Mouse (Mus musculus): Measurements from ENCODE around the gene Olfr1284. TPM values are rescaled to one million over a fixed set of nuclear protein-coding genes. Genes with fewer than 3 reads are reported as not detected.

The Olfr1284 gene
- total and polyA plus RNA-seq, 3 experiments: not detected

DNA sequence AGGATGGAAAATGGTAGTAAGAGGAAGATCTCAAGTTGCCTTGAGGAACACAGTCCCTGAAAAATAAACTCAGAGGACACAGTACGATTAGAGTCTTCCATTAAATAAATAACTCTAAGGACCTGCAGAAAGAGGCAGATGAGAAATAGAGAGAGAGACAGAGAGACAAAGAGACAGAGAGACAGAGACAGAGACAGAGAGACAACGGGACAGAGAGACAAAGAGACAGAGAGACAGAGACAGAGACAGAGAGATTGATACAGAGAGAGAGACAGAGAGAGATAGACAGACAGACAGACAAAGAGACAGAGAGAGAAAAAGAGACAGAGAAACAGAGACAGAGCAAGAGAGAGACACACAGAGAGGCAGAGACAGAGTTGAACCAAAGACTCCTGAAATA lies 39.3 kb upstream of the Olfr1284 start, which contains the start of gene Olfr1282:
Olfr1282 (minus strand) TSS at position 101 of the 400 bp plus-strand sequence.
- Histone ChIP-seq H3K9me3 (replicated peaks; ENCODE audit: low read length) (peaks cover 3% of the 10 kb centered on the region), H3K27ac (ENCODE audit: insufficient read depth, low read depth) (no peak within 1 kb of the TSS), H3K79me2 (replicated peaks; ENCODE audit: control insufficient read depth, extremely low read depth, insufficient read depth, poor library complexity, severe bottlenecking) (no peaks in the 10 kb centered on the region), H3K4me1 (ENCODE audit: control insufficient read depth in 1 of 2, insufficient read depth in 2 of 2) (no peaks in the 10 kb centered on the region), H3K27me3 (replicated peaks) (no peaks in the 10 kb centered on the region), H3K4me2 (ENCODE audit: insufficient read depth, low read depth, poor library complexity, severe bottlenecking) (no peak within 1 kb of the TSS), H3K4me3 (replicated peaks in 1 of 3; ENCODE audit: low read depth in 2 of 3, low read length in 2 of 3, poor library complexity in 1 of 3) (no peak within 1 kb of the TSS), H3K36me3 (replicated peaks in 1 of 2; ENCODE audit: control insufficient read depth in 1 of 2, insufficient read depth in 1 of 2, low read length in 1 of 2) (no peaks in the 10 kb centered on the region), H3K9ac (ENCODE audit: insufficient read depth, low read depth) (no peak within 1 kb of the TSS)
- dilution Hi-C loops (cut with MboI; ENCODE audit: extremely low pct_ligation_motif_present, extremely low pct_unique_long_range_greater_than_20kb, low sequenced_read_pairs): no loop called here
- DNase-seq (ENCODE audit: extremely low read depth): no peak
- TF ChIP-seq TCF12 (IDR thresholded peaks at IDR 0.05; ENCODE audit: low read depth, low read length) (no peak), NRF1 (IDR thresholded peaks at IDR 0.05; ENCODE audit: low read depth, low read length) (no peak), PAX5 (IDR thresholded peaks at IDR 0.05; ENCODE audit: low read length) (no peak), USF2 (conservative IDR thresholded peaks at IDR 0.05; ENCODE audit: low read depth, low read length) (no peak), ZMIZ1 (IDR thresholded peaks at IDR 0.05; ENCODE audit: low read depth, low read length) (no peak), POLR2AphosphoS2 (IDR thresholded peaks at IDR 0.05; ENCODE audit: low read depth, low read length) (no peak), SIN3A (IDR thresholded peaks at IDR 0.05; ENCODE audit: low read length) (no peak), BHLHE40 (IDR thresholded peaks at IDR 0.05; ENCODE audit: low read depth, low read length) (no peak), ZKSCAN1 (IDR thresholded peaks at IDR 0.05; ENCODE audit: borderline replicate concordance, low read depth, low read length) (no peak), RAD21 (IDR thresholded peaks at IDR 0.05; ENCODE audit: low read depth, low read length) (no peak), CHD1 (IDR thresholded peaks at IDR 0.05; ENCODE audit: low read depth, low read length) (no peak), USF1 (IDR thresholded peaks at IDR 0.05; ENCODE audit: low read depth, low read length) (no peak), MAX (IDR thresholded peaks at IDR 0.05; ENCODE audit: low read length) (no peak)
- in situ Hi-C loops (cut with MboI; ENCODE audit: low pct_ligation_motif_present, low pct_unique_long_range_greater_than_20kb, low sequenced_read_pairs): no loop called here

DNA sequence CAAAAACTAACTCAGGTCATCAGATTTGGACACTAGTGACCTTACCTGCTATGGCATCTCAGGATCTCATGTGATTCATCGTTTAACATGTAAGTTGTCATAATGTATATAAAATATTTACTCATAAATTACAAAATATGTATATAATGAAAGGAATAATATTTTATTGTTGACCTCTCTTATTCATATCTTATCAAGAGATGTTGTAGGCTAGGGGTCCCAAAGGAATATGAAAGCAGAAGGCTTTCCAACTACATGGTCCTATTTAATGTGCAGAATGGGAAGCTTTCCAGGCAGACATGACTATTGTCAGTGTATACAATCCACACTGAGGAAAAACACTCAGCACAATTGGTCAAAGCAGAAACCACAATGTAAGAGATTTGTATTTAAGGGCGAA lies 8.8 kb upstream of the Olfr1284 start, which contains the start of gene Olfr1283:
Olfr1283 (plus strand) TSS at position 301 of the 400 bp plus-strand sequence.
- dilution Hi-C loops (cut with MboI; ENCODE audit: extremely low pct_ligation_motif_present, extremely low pct_unique_long_range_greater_than_20kb, low sequenced_read_pairs) (no loop called here), in situ Hi-C loops (cut with MboI; ENCODE audit: low pct_ligation_motif_present, low pct_unique_long_range_greater_than_20kb, low sequenced_read_pairs) (no loop called here)
- Histone ChIP-seq H3K36me3 (replicated peaks in 1 of 2; ENCODE audit: control insufficient read depth in 1 of 2, insufficient read depth in 1 of 2, low read length in 1 of 2) (no peaks in the 10 kb centered on the region), H3K9me3 (replicated peaks; ENCODE audit: low read length) (no peaks in the 10 kb centered on the region), H3K4me3 (replicated peaks in 1 of 3; ENCODE audit: low read depth in 2 of 3, low read length in 2 of 3, poor library complexity in 1 of 3) (no peak within 1 kb of the TSS), H3K79me2 (replicated peaks; ENCODE audit: control insufficient read depth, extremely low read depth, insufficient read depth, poor library complexity, severe bottlenecking) (no peaks in the 10 kb centered on the region), H3K9ac (ENCODE audit: insufficient read depth, low read depth) (no peak within 1 kb of the TSS), H3K27me3 (replicated peaks) (no peaks in the 10 kb centered on the region), H3K4me2 (ENCODE audit: insufficient read depth, low read depth, poor library complexity, severe bottlenecking) (no peak within 1 kb of the TSS), H3K27ac (ENCODE audit: insufficient read depth, low read depth) (no peak within 1 kb of the TSS), H3K4me1 (ENCODE audit: control insufficient read depth in 1 of 2, insufficient read depth in 2 of 2) (no peaks in the 10 kb centered on the region)
- TF ChIP-seq MAX (IDR thresholded peaks at IDR 0.05; ENCODE audit: low read length) (no peak), ETS1 (conservative IDR thresholded peaks at IDR 0.05; ENCODE audit: low read depth, low read length) (no peak), USF2 (conservative IDR thresholded peaks at IDR 0.05; ENCODE audit: low read depth, low read length) (no peak), E2F4 (IDR thresholded peaks at IDR 0.05; ENCODE audit: insufficient replicate concordance, low read depth, low read length) (no peak), USF1 (IDR thresholded peaks at IDR 0.05; ENCODE audit: low read depth, low read length) (no peak), GABPA (IDR thresholded peaks at IDR 0.05; ENCODE audit: insufficient replicate concordance, low read depth, low read length) (no peak), MXI1 (IDR thresholded peaks at IDR 0.05; ENCODE audit: low read depth, low read length) (no peak), EP300 (IDR thresholded peaks at IDR 0.05; ENCODE audit: low read length) (no peak)
- no peak for DNase-seq (ENCODE audit: extremely low read depth)

Measured in CH12.LX (cell line).